Mouse (Mus musculus) cerebellum, adult 2 months (tissue): ENCODE results near the gene Tnr.

Experiments
- CTCF ChIP-seq: fragments of 200-500 bp; IDR thresholded peaks from 2 replicates; pipeline ENCODE4 v1.5.1; 2011; ENCODE audit warnings: low read depth, mild to moderate bottlenecking, control low read depth, low read length, moderate library complexity, borderline replicate concordance; ENCODE audit not compliant: insufficient read depth
- POLR2A ChIP-seq: fragments of 200-500 bp; IDR thresholded peaks from 2 replicates; pipeline ENCODE4 v1.6.1; 2011; ENCODE audit warnings: low read length, control low read depth, borderline replicate concordance; ENCODE audit not compliant: insufficient read depth

DNA sequence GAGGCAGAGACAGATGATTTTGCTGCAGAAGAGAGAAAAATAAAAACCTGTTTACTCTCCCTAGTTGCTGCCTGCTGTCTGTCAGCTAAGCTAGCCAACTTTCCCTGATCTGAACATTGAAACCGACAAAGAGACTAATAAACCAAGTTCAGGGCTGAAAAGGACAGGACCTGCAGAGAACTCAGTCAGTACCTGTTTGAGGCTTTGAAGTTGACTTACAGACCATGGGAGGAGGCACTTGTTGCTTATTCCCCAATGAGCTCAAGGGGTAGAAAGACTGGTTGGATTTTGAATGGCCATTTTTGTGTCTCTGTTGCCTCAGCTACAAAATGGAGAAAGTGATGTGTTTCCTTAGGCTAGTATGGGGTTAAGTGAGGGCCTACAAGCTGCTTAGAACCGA lies 52.7 kb downstream of the Tnr start:
- no peak for TF ChIP-seq CTCF
- no peak for TF ChIP-seq POLR2A
